Mouse (Mus musculus) kidney, postnatal 4 days (tissue): Measurements from ENCODE around the gene Magi2.
"Not testable (repeated sequence)": the region's sequence is repeated elsewhere in the genome, so short reads cannot be mapped to it uniquely, and the experiment has no call there.

Source experiments
- DNase-seq, 2 experiments: peaks; one replicate each; pipeline ENCODE4 v3.0.0; 2021; ENCODE audit warnings: mixed read lengths in 2 of 2

Gene Magi2

GRCm38 (mm10) chr5:20676193-20676871 lies 1449.5 kb downstream of the Magi2 start:
- no peak for DNase-seq

GRCm38 (mm10) chr5:20677246-20677645 lies 1450.4 kb downstream of the Magi2 start:
- no peak for DNase-seq

DNA sequence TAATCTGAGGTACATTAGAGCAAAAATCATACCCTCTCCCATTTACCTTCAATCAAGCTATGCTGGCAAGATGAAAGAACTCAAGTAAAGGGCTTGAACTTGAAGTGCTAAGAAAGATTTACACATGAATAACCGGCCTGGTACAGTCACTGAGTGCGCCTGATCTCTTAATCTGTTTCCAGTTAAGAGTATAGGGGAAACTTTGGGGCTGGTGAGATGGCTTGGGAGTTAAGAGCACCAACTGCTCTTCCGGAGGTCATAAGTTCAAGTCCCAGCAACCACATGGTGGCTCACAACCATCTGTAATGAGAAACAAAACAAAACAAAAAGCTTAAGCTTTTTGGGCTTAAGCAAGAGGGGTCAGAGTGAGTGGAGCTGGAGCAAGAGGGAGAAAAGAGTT lies 1451.7 kb downstream of the Magi2 start:
- no peak for DNase-seq

DNA sequence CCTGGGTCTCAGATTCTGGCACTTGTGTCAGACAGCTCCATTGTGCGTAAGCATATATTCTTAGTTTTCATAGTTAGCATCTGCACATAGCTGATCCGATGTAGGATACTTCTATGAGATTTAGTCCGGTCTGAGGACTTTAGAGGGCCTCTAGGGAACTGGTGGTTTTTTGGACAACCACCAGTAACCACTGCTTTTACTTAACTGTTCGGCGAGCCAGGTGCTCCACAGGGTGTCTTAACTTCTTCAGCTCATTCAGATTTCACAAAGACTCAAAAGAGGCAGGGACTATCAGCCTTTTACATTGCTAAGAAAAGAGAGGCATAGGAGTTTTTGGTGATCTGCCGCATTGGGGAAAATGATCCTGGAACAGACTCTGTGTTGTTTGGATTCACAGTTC lies 1453.1 kb downstream of the Magi2 start:
- DNase-seq = no peak

DNA sequence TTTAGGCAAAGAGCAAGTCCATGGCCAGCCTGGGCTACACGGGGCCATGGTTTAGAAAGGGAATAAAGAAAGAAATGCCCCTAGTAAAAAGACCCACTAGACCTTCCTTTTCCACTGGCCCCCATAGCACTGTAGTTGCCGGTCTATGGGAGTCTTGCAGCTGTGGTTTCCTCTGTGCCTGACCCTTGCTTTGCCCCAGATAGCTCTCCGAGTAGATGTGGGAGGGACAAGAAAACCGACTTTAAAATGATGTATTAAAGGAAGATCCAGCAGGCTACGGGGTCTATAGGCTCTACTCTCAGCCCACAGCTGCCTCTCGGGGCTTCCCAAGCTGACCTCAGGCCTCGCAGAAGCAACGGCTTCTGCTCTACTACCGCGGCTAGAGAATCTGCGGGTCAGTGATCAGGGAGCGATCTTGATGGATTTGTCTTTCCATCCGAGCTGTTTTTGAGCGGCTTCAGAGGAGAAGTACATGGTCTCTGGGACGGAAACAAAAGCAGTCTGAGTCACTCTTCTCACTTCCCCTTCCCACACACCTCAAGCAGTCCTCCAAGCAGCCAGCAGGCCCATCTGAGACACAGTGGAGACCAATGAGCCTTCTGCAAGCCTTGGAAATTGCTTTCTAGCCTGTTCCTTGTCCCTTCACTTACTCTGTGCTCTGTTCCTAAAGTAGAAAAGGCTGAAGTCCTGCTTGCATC lies 1454.1 kb downstream of the Magi2 start:
- DNase-seq = no peak

GRCm38 (mm10) chr5:20681660-20682059 lies 1454.8 kb downstream of the Magi2 start:
- DNase-seq = no peak

DNA sequence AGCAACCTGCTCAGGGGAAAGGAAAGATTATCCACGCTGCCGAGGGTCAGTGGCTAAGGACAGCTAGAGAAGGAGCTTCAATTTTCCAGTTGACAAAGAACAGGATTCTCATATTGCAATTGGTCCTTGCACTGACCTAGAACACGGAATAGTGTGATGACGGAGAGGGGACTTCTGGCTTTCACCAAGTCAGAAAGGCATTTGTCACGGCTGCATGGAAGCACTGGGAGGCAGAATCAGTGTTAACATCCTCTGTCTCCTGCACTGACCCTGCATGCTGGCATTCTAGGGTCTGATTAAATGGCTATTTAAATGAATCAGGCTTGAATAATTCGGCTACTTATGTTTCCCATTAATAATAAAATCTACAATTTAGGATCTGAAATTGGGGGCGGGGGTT lies 1455.4 kb downstream of the Magi2 start:
- no peak for DNase-seq

DNA sequence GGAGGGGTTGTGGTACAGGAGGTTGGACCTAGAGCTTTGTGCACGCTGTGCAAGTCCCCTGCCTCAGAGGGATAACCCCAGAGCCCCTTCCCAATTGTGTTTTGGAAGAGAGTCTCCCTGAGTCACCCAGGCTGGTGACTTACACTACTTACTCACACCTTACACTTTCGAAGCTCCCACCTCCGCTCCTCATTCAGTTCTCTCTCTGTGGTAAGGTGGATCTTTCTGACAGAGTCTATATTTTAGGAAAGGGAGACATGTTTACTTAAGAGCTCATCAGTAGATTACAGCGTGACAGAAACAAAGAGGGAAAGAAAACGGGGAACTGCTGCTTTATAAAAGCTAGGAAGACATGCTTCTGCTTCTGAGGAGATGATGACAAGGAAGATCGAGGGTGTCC lies 1457.3 kb downstream of the Magi2 start:
- DNase-seq = no peak

- DNase-seq = no peak
These were observed 1465.4 kb downstream of the Magi2 start for GRCm38 (mm10) chr5:20692230-20692629.

GRCm38 (mm10) chr5:20699116-20699515 lies 1472.3 kb downstream of the Magi2 start:
- DNase-seq = no peak

DNA sequence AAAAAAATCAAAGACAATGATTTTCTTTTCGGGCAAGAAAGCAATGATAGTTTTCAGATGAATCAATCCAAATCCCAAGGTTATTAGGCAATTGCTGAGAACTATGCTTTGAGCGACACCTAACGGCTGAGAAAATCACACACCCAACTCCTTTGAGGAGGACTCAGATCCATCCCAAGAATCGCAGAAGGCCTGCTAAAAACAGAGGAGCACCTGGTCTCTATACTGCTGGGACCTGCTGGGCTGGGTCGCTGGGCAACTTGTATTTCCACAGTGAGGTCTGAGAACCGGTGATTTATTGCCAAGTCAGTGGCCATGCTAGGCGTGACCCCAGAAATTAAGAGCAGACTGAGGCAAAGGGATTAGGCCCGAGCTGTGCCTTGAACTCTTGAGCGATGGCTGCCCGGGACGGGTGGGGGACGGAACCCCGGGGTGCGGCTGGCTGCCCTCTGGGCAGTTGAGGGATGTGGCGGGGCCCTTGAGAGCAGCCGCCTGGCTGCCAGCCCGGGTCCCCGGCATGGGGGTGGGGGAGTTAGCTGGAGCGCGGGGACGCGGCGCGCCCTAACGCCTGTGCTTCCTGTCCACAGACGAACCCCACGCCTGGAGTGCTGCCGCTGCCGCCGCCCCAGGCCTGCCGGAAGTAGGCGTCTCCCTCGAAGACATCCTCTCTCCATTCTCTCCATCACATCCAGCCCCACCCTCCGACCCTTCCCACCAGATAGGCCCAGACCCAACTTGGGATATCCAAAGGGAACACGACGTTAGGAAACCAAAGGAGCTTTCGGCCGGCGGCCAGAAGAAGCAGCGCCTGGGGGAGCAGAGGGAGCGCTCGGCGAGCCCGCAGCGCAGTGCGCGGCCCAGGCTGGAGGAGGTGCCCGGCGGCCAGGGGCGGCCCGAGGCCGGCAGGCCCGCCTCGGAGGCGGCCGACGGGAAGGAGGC lies 1474.9 kb downstream of the Magi2 start:
- peak; percentile 85 to 92 for DNase-seq

DNA sequence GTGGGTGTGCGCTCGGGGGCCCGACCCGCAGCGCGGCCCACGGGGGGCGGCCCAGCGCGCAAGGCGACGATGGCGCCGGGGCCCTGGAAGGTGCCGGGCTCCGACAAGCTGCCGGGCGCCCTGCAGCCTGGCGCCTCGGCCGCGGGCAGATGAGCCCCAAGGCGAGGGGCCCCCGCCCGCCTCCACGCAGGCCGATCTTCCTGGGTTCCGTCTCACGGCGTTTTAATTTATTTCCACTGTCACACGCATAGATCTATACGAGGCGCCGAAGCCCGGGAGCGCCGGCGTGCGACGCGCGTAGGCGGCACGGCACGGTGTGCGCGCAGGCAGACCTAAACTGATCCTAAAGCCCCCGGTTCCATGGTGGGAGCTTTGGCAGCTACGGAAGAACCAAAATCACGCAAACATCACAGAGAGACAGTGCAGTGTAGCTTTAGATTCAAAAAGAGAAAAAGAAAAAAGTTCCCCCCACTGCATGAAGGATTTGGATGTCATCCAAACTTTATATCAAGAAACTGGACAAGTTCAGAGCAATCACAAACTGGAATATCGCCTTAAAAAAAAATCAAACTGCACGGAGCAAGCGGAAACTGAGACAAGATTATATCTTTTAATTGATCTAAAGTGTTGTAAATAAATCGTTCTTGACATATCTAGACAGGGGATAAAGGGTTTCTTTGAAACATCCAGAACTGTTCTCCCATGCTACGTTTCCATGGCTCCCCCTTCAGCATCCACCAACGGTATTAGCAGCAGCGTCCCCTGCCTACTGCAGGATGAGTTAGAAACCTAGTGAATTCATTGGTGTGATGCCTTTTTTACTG lies 1475.9 kb downstream of the Magi2 start:
- DNase-seq = peak; percentile 40 to 46

- no peak for DNase-seq
These were observed 1476.5 kb downstream of the Magi2 start for GRCm38 (mm10) chr5:20703304-20703700.

GRCm38 (mm10) chr5:20703971-20704575 lies 1477.2 kb downstream of the Magi2 start:
- no peak for DNase-seq

- DNase-seq = no peak
These were observed 1478.0 kb downstream of the Magi2 start for GRCm38 (mm10) chr5:20704886-20705285.

DNA sequence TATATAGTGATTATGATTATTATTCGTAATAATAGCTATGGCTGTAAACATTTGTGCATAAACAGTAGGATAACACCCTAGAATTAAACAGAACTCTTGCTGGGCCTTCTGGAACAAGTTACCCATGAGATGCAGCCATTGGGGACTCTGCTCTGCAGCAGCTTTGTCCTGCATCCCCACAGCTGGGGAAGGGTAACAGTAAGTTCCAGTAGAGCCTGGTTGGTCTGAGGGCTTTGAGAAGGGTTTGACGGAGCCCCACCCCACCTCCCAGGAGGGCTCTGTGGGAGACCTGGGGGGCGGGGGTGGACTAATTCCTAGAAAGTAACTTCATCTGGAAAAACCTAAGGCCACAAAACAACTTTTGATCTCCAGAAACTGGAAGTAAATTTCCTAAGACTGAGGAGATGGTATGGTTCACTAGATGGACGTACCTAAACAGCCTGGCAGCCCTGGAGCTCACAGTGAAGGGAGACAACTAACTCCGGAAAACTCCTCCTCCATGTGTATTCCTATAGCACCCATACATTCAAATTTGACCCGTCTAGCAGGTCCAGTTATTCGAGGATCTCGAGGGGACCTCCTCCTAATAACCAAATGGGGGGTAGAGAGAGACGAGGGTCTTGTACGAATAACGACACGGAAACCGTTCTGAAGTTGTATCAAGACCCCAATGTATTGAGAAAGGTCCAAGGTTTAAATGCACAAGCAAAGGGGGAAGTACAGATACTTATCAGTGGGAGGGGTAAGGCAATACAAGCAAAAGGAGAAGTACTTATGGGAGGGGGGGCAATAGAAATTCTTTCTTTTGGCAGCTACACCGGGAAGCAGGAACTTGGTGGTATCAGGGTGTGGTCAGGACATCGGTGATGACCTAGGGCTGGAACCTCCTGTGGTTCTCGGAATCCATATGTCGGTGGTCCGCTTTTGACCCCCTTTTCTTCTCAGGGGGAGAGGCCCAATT lies 1479.8 kb downstream of the Magi2 start:
- not testable (repeated sequence) for DNase-seq

- DNase-seq = not testable (repeated sequence)
These were observed 1484.0 kb downstream of the Magi2 start for GRCm38 (mm10) chr5:20710845-20711244.

- DNase-seq = not testable (repeated sequence)
These were observed 1487.8 kb downstream of the Magi2 start for GRCm38 (mm10) chr5:20714619-20715018.

- DNase-seq = not testable (repeated sequence)
These were observed 1489.1 kb downstream of the Magi2 start for GRCm38 (mm10) chr5:20715980-20716379.

DNA sequence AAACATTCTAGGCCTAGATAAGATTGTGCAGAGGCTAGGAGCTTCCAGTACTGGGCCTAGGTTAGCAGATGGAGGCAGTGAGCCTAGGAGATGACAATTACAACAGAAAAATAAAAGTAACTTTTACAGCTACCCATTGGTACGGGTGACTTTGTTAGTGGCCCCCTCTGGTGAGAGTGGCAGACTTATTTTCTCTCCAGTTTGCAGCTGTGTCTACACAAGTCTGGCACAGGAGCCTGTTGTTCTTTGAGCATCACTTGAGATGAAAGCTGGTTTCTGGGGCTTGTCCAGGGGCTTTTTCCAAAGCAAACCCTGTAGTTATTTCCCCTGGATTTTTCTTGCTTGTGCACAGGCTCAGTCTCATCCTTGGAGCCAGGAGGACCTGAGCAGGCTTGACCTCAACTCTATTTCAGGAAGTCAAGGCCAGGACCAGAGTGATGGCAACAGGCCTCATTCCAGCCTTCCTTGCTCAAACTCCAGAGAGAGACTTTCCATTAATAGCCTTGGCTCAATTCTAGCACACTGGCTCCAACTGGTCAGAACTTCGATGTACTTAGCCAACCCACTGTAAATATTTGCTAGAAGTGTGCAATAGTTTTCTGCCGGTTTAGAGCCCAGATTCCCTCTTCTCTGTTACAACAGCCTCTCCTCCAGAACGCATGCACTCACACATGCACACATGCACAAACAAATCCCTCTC lies 1493.5 kb downstream of the Magi2 start:
- no peak for DNase-seq
